Mouse (Mus musculus) CH12.LX (cell line): ENCODE measurements around the gene Lad1. TPM values are rescaled to one million over a fixed set of nuclear protein-coding genes. Genes with fewer than 3 reads are reported as not detected.

Experiments used
- DNase-seq: peaks from one replicate; pipeline ENCODE4 v3.0.0-alpha.2; 2013; ENCODE audit errors: extremely low read depth
- H3K27ac ChIP-seq: 2 replicates; pipeline ENCODE4 v1.5.1; 2012; ENCODE audit warnings: low read depth, mild to moderate bottlenecking, control low read depth, moderate library complexity; ENCODE audit not compliant: insufficient read depth
- H3K27me3 ChIP-seq: replicated peaks from 2 replicates; pipeline ENCODE3; 2012; ENCODE audit warnings: inconsistent platforms
- H3K36me3 ChIP-seq, 2 experiments: replicated peaks in 1 of 2; 2 replicates each; pipeline versions ENCODE3 to v1.6.1; 2012; ENCODE audit warnings: inconsistent platforms in 1 of 2, low read length in 1 of 2, mild to moderate bottlenecking in 1 of 2, mixed read lengths in 1 of 2, moderate library complexity in 1 of 2; ENCODE audit not compliant: control insufficient read depth in 1 of 2, insufficient read depth in 1 of 2
- H3K4me1 ChIP-seq, 2 experiments: 2 replicates each; pipeline ENCODE4 v1.6.1; 2012; ENCODE audit warnings: inconsistent platforms in 1 of 2, moderate library complexity in 1 of 2; ENCODE audit not compliant: insufficient read depth in 2 of 2, control insufficient read depth in 1 of 2
- H3K4me2 ChIP-seq: 2 replicates; pipeline ENCODE4 v1.6.1; 2012; ENCODE audit warnings: low read depth, mild to moderate bottlenecking, control low read depth; ENCODE audit not compliant: poor library complexity, insufficient read depth, severe bottlenecking
- H3K4me3 ChIP-seq, 3 experiments: fragments of 150-350 bp in 1 of 3; sonication (generic) in 1 of 3; replicated peaks in 1 of 3; 2 replicates each; pipeline versions ENCODE3 to v1.5.1; 2011 to 2012; ENCODE audit warnings: low read depth in 2 of 3, low read length in 2 of 3, mild to moderate bottlenecking in 2 of 3, moderate library complexity in 2 of 3, control low read depth in 1 of 3, improper control_type of control experiment in 1 of 3, inconsistent platforms in 1 of 3, mixed read lengths in 1 of 3; ENCODE audit not compliant: poor library complexity in 1 of 3
- H3K79me2 ChIP-seq: replicated peaks from 2 replicates; pipeline ENCODE4 v1.6.1; 2012; ENCODE audit warnings: mild to moderate bottlenecking, moderate library complexity; ENCODE audit not compliant: control insufficient read depth, poor library complexity, insufficient read depth, severe bottlenecking; ENCODE audit errors: extremely low read depth
- H3K9ac ChIP-seq: 2 replicates; pipeline ENCODE4 v1.6.1; 2012; ENCODE audit warnings: low read depth, mild to moderate bottlenecking, control low read depth, moderate library complexity; ENCODE audit not compliant: insufficient read depth
- H3K9me3 ChIP-seq: replicated peaks from 2 replicates; pipeline ENCODE3; 2012; ENCODE audit warnings: low read length, inconsistent platforms, mixed read lengths
- BHLHE40 ChIP-seq: IDR thresholded peaks from 2 replicates; pipeline ENCODE4 v1.6.1; 2011; ENCODE audit warnings: mild to moderate bottlenecking, low read depth, low read length, improper control_type of control experiment
- E2F4 ChIP-seq: IDR thresholded peaks from 2 replicates; pipeline ENCODE4 v1.6.1; 2011; ENCODE audit warnings: low read depth, low read length, improper control_type of control experiment; ENCODE audit not compliant: insufficient replicate concordance
- GABPA ChIP-seq: IDR thresholded peaks from 2 replicates; pipeline ENCODE4 v1.6.1; 2012; ENCODE audit warnings: low read depth, low read length, improper control_type of control experiment, inconsistent platforms; ENCODE audit not compliant: insufficient replicate concordance
- MAFK ChIP-seq: IDR thresholded peaks from 2 replicates; pipeline ENCODE4 v1.6.1; 2011; ENCODE audit warnings: low read length, improper control_type of control experiment; ENCODE audit not compliant: insufficient replicate concordance
- MAX ChIP-seq: IDR thresholded peaks from 2 replicates; pipeline ENCODE4 v1.6.1; 2011; ENCODE audit warnings: low read length, improper control_type of control experiment
- MEF2A ChIP-seq: IDR thresholded peaks from 2 replicates; pipeline ENCODE4 v1.6.1; 2014; ENCODE audit warnings: low read depth, mild to moderate bottlenecking, inconsistent platforms, low read length, improper control_type of control experiment, borderline replicate concordance
- NRF1 ChIP-seq: IDR thresholded peaks from 2 replicates; pipeline ENCODE4 v1.6.1; 2014; ENCODE audit warnings: low read depth, mild to moderate bottlenecking, inconsistent platforms, low read length, improper control_type of control experiment, moderate library complexity
- PAX5 ChIP-seq: IDR thresholded peaks from 2 replicates; pipeline ENCODE4 v1.6.1; 2012; ENCODE audit warnings: low read length, inconsistent platforms, mixed read lengths
- RAD21 ChIP-seq: IDR thresholded peaks from 2 replicates; pipeline ENCODE4 v1.6.1; 2011; ENCODE audit warnings: low read depth, mild to moderate bottlenecking, low read length, improper control_type of control experiment, moderate library complexity
- SIN3A ChIP-seq: IDR thresholded peaks from 2 replicates; pipeline ENCODE4 v1.6.1; 2012; ENCODE audit warnings: low read length, improper control_type of control experiment, inconsistent platforms
- SMC3 ChIP-seq: IDR thresholded peaks from 2 replicates; pipeline ENCODE4 v1.6.1; 2011; ENCODE audit warnings: low read depth, low read length, improper control_type of control experiment
- TCF12 ChIP-seq: IDR thresholded peaks from 2 replicates; pipeline ENCODE4 v1.6.1; 2014; ENCODE audit warnings: low read depth, mild to moderate bottlenecking, inconsistent platforms, low read length, improper control_type of control experiment
- UBTF ChIP-seq: IDR thresholded peaks from 2 replicates; pipeline ENCODE4 v1.6.1; 2012; ENCODE audit warnings: low read depth, mild to moderate bottlenecking, inconsistent platforms, low read length, improper control_type of control experiment, moderate library complexity
- USF2 ChIP-seq: conservative IDR thresholded peaks from 2 replicates; pipeline ENCODE4 v1.6.1; 2011; ENCODE audit warnings: low read depth, low read length, improper control_type of control experiment
- dilution Hi-C: fragments of 300-500 bp; cut with MboI; formaldehyde crosslinking; loops from 2 replicates; pipeline ENCODE4 v1.14.3; 2020; ENCODE audit warnings: low sequenced_read_pairs; ENCODE audit not compliant: extremely low pct_unique_long_range_greater_than_20kb, extremely low pct_ligation_motif_present
- in situ Hi-C: fragments of 300-500 bp; cut with MboI; formaldehyde crosslinking; loops from 3 replicates; pipeline ENCODE4 v1.14.3; 2019; ENCODE audit warnings: low sequenced_read_pairs, low pct_ligation_motif_present, low pct_unique_long_range_greater_than_20kb, mixed read lengths
- polyA plus RNA-seq: library from polyadenylated mRNA; unstranded; fragments of >175 nt; gene quantifications from 2 replicates; pipeline ENCODE4 v1.2.1, GENCODE M21; 2012; ENCODE audit warnings: low read depth; ENCODE audit not compliant: insufficient read length
- total RNA-seq, 2 experiments: library from RNA; depleted of rRNA; stranded (reverse); fragments of 300-350 nt in 1 of 2; fragments of >200 nt in 1 of 2; gene quantifications; 2 replicates each; pipeline ENCODE4 v1.2.3; 2012 to 2014

The Lad1 gene
- total and polyA plus RNA-seq, 3 experiments: 0.17 TPM; not detected in 2

GRCm38 (mm10) chr1:135852044-135852756 lies 33.8 kb downstream of the Lad1 start:
- dilution Hi-C loops: no loop called here
- TF ChIP-seq GABPA (no peak), MEF2A (no peak), PAX5 (no peak), TCF12 (no peak), SMC3 (no peak), MAFK (no peak), USF2 (no peak), E2F4 (no peak)
- no peak overlapping the region for H3K9ac ChIP-seq
- DNase-seq: no peak
- H3K4me3 ChIP-seq: no peak overlapping the region
- H3K4me1 ChIP-seq: peaks cover 0 to 4% of the 10 kb centered on the region in 2 experiments; a peak in 2 of 4 replicates
- in situ Hi-C loops: no loop called here
- H3K79me2 ChIP-seq: no peaks in the 10 kb centered on the region
- H3K9me3 ChIP-seq: no peaks in the 10 kb centered on the region
- H3K36me3 ChIP-seq: peaks cover 0 to 33% of the 10 kb centered on the region in 2 experiments
- H3K27ac ChIP-seq: no peak overlapping the region
- H3K4me2 ChIP-seq: no peak overlapping the region
- peaks cover 13% of the 10 kb centered on the region for H3K27me3 ChIP-seq

DNA sequence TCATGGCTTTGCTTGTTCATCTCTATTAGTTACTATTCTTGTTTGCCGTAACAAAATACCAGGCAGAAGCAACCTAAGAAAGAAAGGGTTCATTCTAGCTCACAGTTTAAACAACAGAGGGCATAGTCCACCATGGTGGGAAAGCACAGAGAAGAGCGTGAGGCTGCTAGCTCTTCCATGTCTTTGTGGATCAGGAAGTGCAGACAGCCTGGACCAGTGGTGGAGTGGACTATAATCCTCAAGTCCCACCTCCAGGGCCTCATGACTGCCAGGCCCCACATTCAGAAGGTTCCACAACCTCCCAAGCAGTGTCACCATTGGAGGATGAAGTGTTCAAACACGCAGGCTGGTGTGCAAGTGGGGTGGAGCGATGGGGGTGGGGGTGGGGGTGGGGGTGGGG lies 34.8 kb downstream of the Lad1 start:
- in situ Hi-C loops (no loop called here), dilution Hi-C loops (no loop called here)
- DNase-seq: no peak
- H3K4me3 ChIP-seq: no peak overlapping the region
- H3K4me1 ChIP-seq: no peaks in the 10 kb centered on the region; a peak in 1 of 4 replicates
- H3K27ac ChIP-seq: no peak overlapping the region
- H3K27me3 ChIP-seq: peaks cover 17% of the 10 kb centered on the region
- H3K9me3 ChIP-seq: no peaks in the 10 kb centered on the region
- TF ChIP-seq NRF1 (no peak), MEF2A (no peak), BHLHE40 (no peak), UBTF (no peak), GABPA (no peak), SIN3A (no peak), USF2 (no peak), TCF12 (no peak), RAD21 (no peak), MAX (no peak)
- TF ChIP-seq, all 38 proteins: peak for 0
- Histone ChIP-seq H3K36me3 (peaks cover 0 to 28% of the 10 kb centered on the region in 2 experiments), H3K79me2 (no peaks in the 10 kb centered on the region), H3K9ac (no peak overlapping the region), H3K4me2 (no peak overlapping the region)
